26 mouse cellular contexts compared by ENCODE assay signal in genomic region chr1:45830453-45831206, GRCm38 (mm10). TPM values are rescaled to one million over a fixed set of nuclear protein-coding genes. Genes with fewer than 3 reads are reported as not detected.
DNase-seq lines count a peak whose midpoint lies in the region; ATAC-seq and TF ChIP-seq lines count a peak whose summit lies in the region.
"Had no signal": no experiment of that assay in that cellular context is flagged by ENCODE, and none has a peak within 500 bp of the region (broad histone marks: within the 10 kb centered on the region; RNA-seq: fewer than 3 reads in every experiment).

No protein-coding gene starts in this region.

- no peaks in the 10 kb centered on the region for H3K9me3 ChIP-seq in lung, embryonic 14.5 days (ENCODE audit: low read depth, low read length)
- H3K9me3 ChIP-seq in intestine, embryonic 16.5 days (ENCODE audit: control insufficient read depth, low read length), result no peaks in the 10 kb centered on the region
- H3K9me3 ChIP-seq: embryonic facial prominence, embryonic 12.5 days; embryonic facial prominence, embryonic 15.5 days; heart, embryonic 10.5 days; heart, embryonic 13.5 days had no signal

- ATAC-seq in lung, embryonic 14.5 days (ENCODE audit: insufficient read depth), result peak; percentile 68
- ATAC-seq in intestine, embryonic 16.5 days, result peak; percentile 58; the same call in 1 of the 2 replicates
- ATAC-seq: forebrain, embryonic 14.5 days; hindbrain, postnatal 0 days had no signal

- H3K4me3 ChIP-seq in lung, embryonic 14.5 days (ENCODE audit: low read depth, low read length), result no peak overlapping the region
- H3K4me3 ChIP-seq in intestine, embryonic 16.5 days (ENCODE audit: low read length), result no peak overlapping the region
- H3K4me3 ChIP-seq: embryonic facial prominence, embryonic 12.5 days; embryonic facial prominence, embryonic 15.5 days; heart, adult 2 months; heart, embryonic 10.5 days; heart, embryonic 13.5 days had no signal

- H3K36me3 ChIP-seq in lung, embryonic 14.5 days (ENCODE audit: insufficient read depth), result no peaks in the 10 kb centered on the region
- no peaks in the 10 kb centered on the region for H3K36me3 ChIP-seq in intestine, embryonic 16.5 days (ENCODE audit: control insufficient read depth, insufficient read depth, low read length)
- H3K36me3 ChIP-seq: embryonic facial prominence, embryonic 12.5 days; embryonic facial prominence, embryonic 15.5 days; heart, embryonic 10.5 days; heart, embryonic 13.5 days had no signal

- TF ChIP-seq CTCF in lung, embryonic 14.5 days (IDR thresholded peaks at IDR 0.05; ENCODE audit: low read depth), result no peak

- no peak overlapping the region for H3K9ac ChIP-seq in lung, embryonic 14.5 days
- H3K9ac ChIP-seq in intestine, embryonic 16.5 days (ENCODE audit: low read depth, low read length), result no peak overlapping the region
- H3K9ac ChIP-seq: embryonic facial prominence, embryonic 12.5 days; embryonic facial prominence, embryonic 15.5 days; heart, embryonic 13.5 days; hindbrain, embryonic 14.5 days had no signal

- H3K4me2 ChIP-seq in lung, embryonic 14.5 days, result no peak overlapping the region
- no peak overlapping the region for H3K4me2 ChIP-seq in intestine, embryonic 16.5 days (ENCODE audit: low read depth, low read length)
- H3K4me2 ChIP-seq: embryonic facial prominence, embryonic 12.5 days; embryonic facial prominence, embryonic 15.5 days; heart, embryonic 13.5 days; hindbrain, embryonic 14.5 days had no signal

- peak; percentile 43 for DNase-seq in lung, embryonic 14.5 days
- DNase-seq in lung, postnatal 14 days, result no peak
- DNase-seq in 3T3-L1 (ENCODE audit: low read depth, low spot score), result peak; percentile 29
- peak; percentile 17 for DNase-seq in lung, postnatal 36 days
- no peak for DNase-seq in urinary bladder, postnatal 14 days (ENCODE audit: low spot score)
- DNase-seq: adrenal gland, postnatal 10 days; adrenal gland, postnatal 36 days; cerebellum, adult 18-20 months; cerebellum, adult 9-11 months; cerebellum, postnatal 25 days; gastrocnemius, postnatal 10 days; gastrocnemius, postnatal 36 days; heart, adult 2 months; heart, postnatal 14 days; heart, postnatal 4 days had no signal

- no peaks in the 10 kb centered on the region for H3K4me1 ChIP-seq in lung, embryonic 14.5 days (ENCODE audit: insufficient read depth)
- H3K4me1 ChIP-seq in intestine, embryonic 16.5 days (ENCODE audit: control insufficient read depth, insufficient read depth, low read length), result no peaks in the 10 kb centered on the region
- H3K4me1 ChIP-seq: embryonic facial prominence, embryonic 12.5 days; embryonic facial prominence, embryonic 15.5 days; heart, embryonic 10.5 days; heart, embryonic 13.5 days had no signal

- no peak overlapping the region for H3K27ac ChIP-seq in lung, embryonic 14.5 days (ENCODE audit: low read depth)
- H3K27ac ChIP-seq in intestine, embryonic 16.5 days (ENCODE audit: low read length), result no peak overlapping the region
- H3K27ac ChIP-seq: embryonic facial prominence, embryonic 12.5 days; embryonic facial prominence, embryonic 15.5 days; heart, adult 2 months; heart, embryonic 10.5 days; heart, embryonic 13.5 days; hindbrain, embryonic 14.5 days; hindbrain, postnatal 0 days had no signal

- no peaks in the 10 kb centered on the region for H3K27me3 ChIP-seq in lung, embryonic 14.5 days (ENCODE audit: insufficient read depth, low read length)
- H3K27me3 ChIP-seq in intestine, embryonic 16.5 days (replicated peaks; ENCODE audit: control insufficient read depth, insufficient read depth, low read length), result no peaks in the 10 kb centered on the region
- H3K27me3 ChIP-seq: embryonic facial prominence, embryonic 12.5 days; embryonic facial prominence, embryonic 15.5 days; heart, embryonic 13.5 days had no signal

- 72% methylated on average over 8 of the region's 8 CpGs for WGBS in lung, embryonic 14.5 days
- 75% methylated on average over 8 of the region's 8 CpGs for WGBS in intestine, embryonic 16.5 days

RNA-seq across cellular contexts. Expression of gene Wdr75, which starts 35.7 kb away (rescaled TPM):
- 88.4 and 96.9 TPM in 2 replicates for polyA plus RNA-seq in lung, embryonic 14.5 days (2014; fragmentation: Nextera tagmentation; extraction: Ambion mirVana)
- 45.4 and 51.3 TPM in 2 replicates for polyA plus RNA-seq in intestine, embryonic 16.5 days (2015; fragmentation: Nextera tagmentation; extraction: Ambion mirVana)

RNA-seq across cellular contexts. Expression of gene Gm5269, which starts 59.4 kb away (rescaled TPM):
- polyA plus RNA-seq in lung, embryonic 14.5 days (2014; fragmentation: Nextera tagmentation; extraction: Ambion mirVana), result not detected in 2 replicates
- not detected in 2 replicates for polyA plus RNA-seq in intestine, embryonic 16.5 days (2015; fragmentation: Nextera tagmentation; extraction: Ambion mirVana)
- polyA plus RNA-seq: embryonic facial prominence, embryonic 12.5 days; embryonic facial prominence, embryonic 15.5 days; forebrain, embryonic 11.5 days; forebrain, embryonic 14.5 days; heart, adult 2 months; heart, embryonic 10.5 days; heart, embryonic 13.5 days; heart, embryonic 16.5 days; hindbrain, embryonic 11.5 days; hindbrain, embryonic 14.5 days; hindbrain, postnatal 0 days had no signal

Comparison
In these comparisons a context has a peak if more than half of its experiments do, and no peak if none do; other contexts are left out.
1. DNase-seq: peak in lung, embryonic 14.5 days (single experiment), 3T3-L1 (single experiment) and lung, postnatal 36 days (single experiment); none in lung, postnatal 14 days (single experiment) and urinary bladder, postnatal 14 days (single experiment).